Mouse (Mus musculus) myocyte (in vitro differentiated cells): Measurements from ENCODE around the gene Gm45844.

Experiments used
- CEBPB ChIP-seq: IDR thresholded peaks from 2 replicates; pipeline ENCODE4 v1.6.1; 2011; ENCODE audit warnings: mild to moderate bottlenecking, moderate library complexity; ENCODE audit not compliant: poor library complexity, insufficient read depth, severe bottlenecking
- E2F4 ChIP-seq: IDR thresholded peaks from one replicate; pipeline ENCODE4 v1.6.1; 2011; ENCODE audit warnings: mild to moderate bottlenecking, control low read depth, moderate library complexity; ENCODE audit not compliant: insufficient read depth
- MAX ChIP-seq: IDR thresholded peaks from one replicate; pipeline ENCODE4 v1.6.1; 2011; ENCODE audit warnings: low read depth, mild to moderate bottlenecking, control low read depth
- MYOD1 ChIP-seq, 3 experiments: IDR thresholded peaks; one replicate each; pipeline ENCODE4 v1.6.1; 2011; ENCODE audit warnings: control low read depth in 2 of 3, low read depth in 2 of 3, mild to moderate bottlenecking in 2 of 3, moderate library complexity in 1 of 3; ENCODE audit not compliant: insufficient read length in 2 of 3, control insufficient read depth in 1 of 3
- POLR2A ChIP-seq: IDR thresholded peaks from one replicate; pipeline ENCODE4 v1.6.1; 2011; ENCODE audit warnings: low read depth, mild to moderate bottlenecking, control low read depth, moderate library complexity; ENCODE audit not compliant: insufficient read length
- POLR2AphosphoS2 ChIP-seq: IDR thresholded peaks from one replicate; pipeline ENCODE4 v1.6.1; 2011; ENCODE audit warnings: low read depth, control low read depth; ENCODE audit not compliant: insufficient read length
- REST ChIP-seq: IDR thresholded peaks from one replicate; pipeline ENCODE4 v1.6.1; 2011; ENCODE audit warnings: mild to moderate bottlenecking, control low read depth, moderate library complexity; ENCODE audit not compliant: insufficient read depth, insufficient read length
- SRF ChIP-seq: IDR thresholded peaks from one replicate; pipeline ENCODE4 v1.6.1; 2011; ENCODE audit warnings: low read depth; ENCODE audit not compliant: control insufficient read depth, insufficient read length
- TCF12 ChIP-seq: IDR thresholded peaks from one replicate; pipeline ENCODE4 v1.6.1; 2011; ENCODE audit warnings: mild to moderate bottlenecking, control low read depth; ENCODE audit not compliant: poor library complexity, insufficient read depth, severe bottlenecking
- USF1 ChIP-seq: IDR thresholded peaks from one replicate; pipeline ENCODE4 v1.6.1; 2011; ENCODE audit warnings: low read depth, mild to moderate bottlenecking, control low read depth, moderate library complexity

GRCm38 (mm10) chr7:7187417-7188190 lies 90.5 kb downstream of the Gm45844 start:
- TF ChIP-seq POLR2A (no peak), TCF12 (no peak), REST (no peak), POLR2AphosphoS2 (no peak), MAX (no peak), USF1 (no peak), E2F4 (no peak), MYOD1 (IDR thresholded peaks at IDR 0.05; ENCODE audit: control insufficient read depth in 1 of 3, insufficient read length in 2 of 3, low read depth in 2 of 3) (no peak), SRF (no peak), CEBPB (no peak)
